Mouse (Mus musculus) heart, embryonic 16.5 days (tissue): ENCODE data around the gene Oxct2b. TPM values are rescaled to one million over a fixed set of nuclear protein-coding genes. Genes with fewer than 3 reads are reported as not detected.
"Not testable (repeated sequence)": the region's sequence is repeated elsewhere in the genome, so short reads cannot be mapped to it uniquely, and the experiment has no call there.

Experiments
- ATAC-seq: fragments of 200-750 bp; cut with Nextera tagmentation; replicated peaks from 2 replicates; pipeline ENCODE4 v1.8.0; 2017; ENCODE audit warnings: moderate number of reproducible peaks; ENCODE audit not compliant: insufficient read depth, low FRiP score; ENCODE audit errors: extremely low read depth
- H3K27ac ChIP-seq: fragments of 300-500 bp; sonication (generic); 2 replicates; pipeline ENCODE4 v1.5.1; 2014; ENCODE audit warnings: mild to moderate bottlenecking, low read length, control low read depth, moderate library complexity
- H3K27me3 ChIP-seq: fragments of 300-500 bp; sonication (generic); 2 replicates; pipeline ENCODE4 v1.6.1; 2014; ENCODE audit warnings: low read length, mixed read lengths; ENCODE audit not compliant: control insufficient read depth, insufficient read depth
- H3K36me3 ChIP-seq: fragments of 300-500 bp; sonication (generic); 2 replicates; pipeline ENCODE4 v1.6.1; 2014; ENCODE audit not compliant: control insufficient read depth, insufficient read depth
- H3K4me1 ChIP-seq: fragments of 300-500 bp; sonication (generic); 2 replicates; pipeline ENCODE4 v1.6.1; 2014; ENCODE audit warnings: low read length, mixed read lengths; ENCODE audit not compliant: control insufficient read depth, insufficient read depth
- H3K4me2 ChIP-seq: fragments of 300-500 bp; sonication (generic); 2 replicates; pipeline ENCODE4 v1.6.1; 2014; ENCODE audit warnings: low read depth, mild to moderate bottlenecking, control low read depth, low read length
- H3K4me3 ChIP-seq: fragments of 300-500 bp; sonication (generic); 2 replicates; pipeline ENCODE4 v1.5.1; 2014; ENCODE audit warnings: mild to moderate bottlenecking, control low read depth, low read length
- H3K9ac ChIP-seq: fragments of 300-500 bp; sonication (generic); 2 replicates; pipeline ENCODE4 v1.6.1; 2014; ENCODE audit warnings: low read length, control low read depth
- H3K9me3 ChIP-seq: fragments of 300-500 bp; sonication (generic); replicated peaks from 2 replicates; pipeline ENCODE4 v1.6.1; 2016; ENCODE audit warnings: low read length; ENCODE audit not compliant: control insufficient read depth
- WGBS: fragments of 180-500 bp; shearing (Covaris S2); extraction: QIAGEN DNeasy Blood & Tissue Kit; methylation state at CpG from one replicate; pipeline ENCODE4 v1.1.7; 2014; 5-methylcytosine and 5-hydroxymethylcytosine counted together
- polyA plus RNA-seq: library from polyadenylated mRNA; unstranded; fragments of >200 nt; fragmentation: Nextera tagmentation; extraction: Ambion mirVana; gene quantifications from 2 replicates; pipeline ENCODE4 v1.2.1, GENCODE M21; 2015

Oxct2b gene
- polyA plus RNA-seq, 1 experiment from 2014 or later, result not detected

GRCm38 (mm10) chr4:123108056-123108455, 8.0 kb upstream of the Oxct2b start:
- H3K36me3 ChIP-seq, result no peaks in the 10 kb centered on the region
- no peak for ATAC-seq
- H3K27me3 ChIP-seq, result peaks cover 32% of the 10 kb centered on the region
- no peak overlapping the region for H3K4me3 ChIP-seq
- no peaks in the 10 kb centered on the region for H3K9me3 ChIP-seq
- H3K4me2 ChIP-seq, result no peak overlapping the region
- no peak overlapping the region for H3K9ac ChIP-seq
- peaks cover 8% of the 10 kb centered on the region for H3K4me1 ChIP-seq
- WGBS, result 88% methylated on average over 5 of the region's 5 CpGs
- no peak overlapping the region for H3K27ac ChIP-seq

GRCm38 (mm10) chr4:123110751-123111150, 5.3 kb upstream of the Oxct2b start:
- H3K27me3 ChIP-seq, result peaks cover 10% of the 10 kb centered on the region
- no peak overlapping the region for H3K27ac ChIP-seq

GRCm38 (mm10) chr4:123111275-123111983, 4.6 kb upstream of the Oxct2b start:
- H3K9me3 ChIP-seq, H3K4me3 ChIP-seq, ATAC-seq, H3K4me2 ChIP-seq, H3K36me3 ChIP-seq, H3K9ac ChIP-seq, H3K4me1 ChIP-seq, H3K27ac ChIP-seq, H3K27me3 ChIP-seq: not testable (repeated sequence)
- 58% methylated on average over 10 of the region's 10 CpGs for WGBS

More at GRCm38 (mm10) chr4:123110751-123111150, 5.3 kb upstream of the Oxct2b start:
- Histone ChIP-seq H3K4me1 (no peaks in the 10 kb centered on the region), H3K4me3 (no peak overlapping the region), H3K4me2 (no peak overlapping the region), H3K9ac (no peak overlapping the region), H3K9me3 (no peaks in the 10 kb centered on the region), H3K36me3 (no peaks in the 10 kb centered on the region)
- no peak for ATAC-seq
- 90% methylated on average over 4 of the region's 4 CpGs for WGBS

- no peaks in the 10 kb centered on the region for H3K9me3 ChIP-seq
These were observed 3.8 kb upstream of the Oxct2b start for GRCm38 (mm10) chr4:123112216-123112764.

GRCm38 (mm10) chr4:123114651-123115050, 1.4 kb upstream of the Oxct2b start:
- H3K9ac ChIP-seq, H3K27ac ChIP-seq, H3K4me3 ChIP-seq, H3K4me1 ChIP-seq, H3K9me3 ChIP-seq, H3K4me2 ChIP-seq, ATAC-seq, H3K36me3 ChIP-seq: not testable (repeated sequence)
- peaks cover 14% of the 10 kb centered on the region for H3K27me3 ChIP-seq
- 86% methylated on average over 4 of the region's 4 CpGs for WGBS

More at GRCm38 (mm10) chr4:123112216-123112764, 3.8 kb upstream of the Oxct2b start:
- Histone ChIP-seq H3K9ac (no peak overlapping the region), H3K27ac (no peak overlapping the region), H3K4me3 (no peak overlapping the region), H3K36me3 (no peaks in the 10 kb centered on the region), H3K4me1 (no peaks in the 10 kb centered on the region), H3K27me3 (peaks cover 7% of the 10 kb centered on the region), H3K4me2 (no peak overlapping the region)
- no peak for ATAC-seq
- WGBS, result 74% methylated on average over 8 of the region's 8 CpGs

GRCm38 (mm10) chr4:123116640-123117039, 574 bp downstream of the Oxct2b start:
- H3K9me3 ChIP-seq, ATAC-seq, H3K4me1 ChIP-seq, H3K36me3 ChIP-seq, H3K27ac ChIP-seq, H3K9ac ChIP-seq: not testable (repeated sequence)
- WGBS, result 17% methylated on average over 25 of the region's 42 CpGs
- H3K4me3 ChIP-seq, result peak overlapping the region; percentile 38
- peak overlapping the region; percentile 60 for H3K4me2 ChIP-seq
- H3K27me3 ChIP-seq, result peaks cover 14% of the 10 kb centered on the region

GRCm38 (mm10) chr4:123121286-123121685, 5.2 kb downstream of the Oxct2b start:
- peaks cover 7% of the 10 kb centered on the region for H3K27me3 ChIP-seq
- H3K4me1 ChIP-seq, result no peaks in the 10 kb centered on the region
- no peak overlapping the region for H3K9ac ChIP-seq
- ATAC-seq, result no peak
- H3K4me3 ChIP-seq, result no peak overlapping the region
- H3K27ac ChIP-seq, result no peak overlapping the region
- H3K4me2 ChIP-seq, result no peak overlapping the region
- peaks cover 4% of the 10 kb centered on the region; the same call in 1 of the 2 replicates for H3K36me3 ChIP-seq
- WGBS, result 74% methylated on average over 2 of the region's 2 CpGs
- no peaks in the 10 kb centered on the region for H3K9me3 ChIP-seq

- 94% methylated on average over 7 of the region's 7 CpGs for WGBS
- Histone ChIP-seq H3K9me3 (no peaks in the 10 kb centered on the region), H3K27ac (no peak overlapping the region), H3K27me3 (no peaks in the 10 kb centered on the region), H3K36me3 (peaks cover 36% of the 10 kb centered on the region), H3K4me3 (no peak overlapping the region), H3K4me1 (no peaks in the 10 kb centered on the region), H3K9ac (no peak overlapping the region), H3K4me2 (no peak overlapping the region)
- ATAC-seq, result no peak
These were observed 10.6 kb downstream of the Oxct2b start for GRCm38 (mm10) chr4:123126626-123127025.

GRCm38 (mm10) chr4:123127051-123127450, 11.0 kb downstream of the Oxct2b start:
- Histone ChIP-seq H3K27ac (no peak overlapping the region), H3K4me1 (no peaks in the 10 kb centered on the region), H3K9me3 (no peaks in the 10 kb centered on the region), H3K27me3 (no peaks in the 10 kb centered on the region), H3K4me3 (no peak overlapping the region), H3K4me2 (no peak overlapping the region), H3K9ac (no peak overlapping the region), H3K36me3 (peaks cover 40% of the 10 kb centered on the region)
- WGBS, result 80% methylated on average over 4 of the region's 4 CpGs
- no peak for ATAC-seq
